Mouse (Mus musculus): ENCODE data around the gene Castor2.

DNA sequence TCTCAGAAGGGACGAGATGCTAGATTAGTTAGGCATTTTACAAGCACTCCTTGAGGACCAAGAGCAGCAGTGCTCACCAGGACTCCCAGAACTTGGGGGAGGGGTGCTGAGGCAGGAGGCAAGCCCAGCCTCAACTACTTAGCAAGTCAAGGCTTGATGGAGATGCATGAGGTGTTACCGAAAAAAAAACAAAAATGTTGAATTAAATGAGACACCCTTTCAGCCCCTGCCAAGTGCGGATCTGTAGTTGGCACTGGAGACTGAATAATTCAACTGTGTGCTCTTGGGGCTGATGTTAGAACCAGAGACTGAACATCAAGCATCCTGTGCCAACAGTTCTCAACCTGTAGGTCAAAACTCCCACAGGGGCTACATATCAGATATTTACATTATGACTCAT is 33.2 kb upstream of the Castor2 start:
- TF ChIP-seq CTCF (IDR thresholded peaks at IDR 0.05; ENCODE audit: insufficient read depth, low read length) (no peak), POLR2A (IDR thresholded peaks at IDR 0.05; ENCODE audit: borderline replicate concordance, extremely low read depth, low read depth, low read length) (no peak)
